Mouse (Mus musculus) spleen, adult 2 months (tissue): ENCODE results near the gene Papln.

Experiments
- CTCF ChIP-seq: fragments of 200-500 bp; IDR thresholded peaks from 2 replicates; pipeline ENCODE4 v1.5.1; 2011; ENCODE audit warnings: mild to moderate bottlenecking, inconsistent platforms; ENCODE audit not compliant: insufficient read depth, insufficient read length, insufficient replicate concordance; ENCODE audit errors: extremely low read depth
- POLR2A ChIP-seq: fragments of 200-500 bp; IDR thresholded peaks from 2 replicates; pipeline ENCODE4 v1.6.1; 2011; ENCODE audit warnings: low read depth, low read length, inconsistent platforms

- TF ChIP-seq POLR2A (no peak), CTCF (no peak)
These were observed 20.6 kb upstream of the Papln start for GRCm38 (mm10) chr12:83742834-83743233.
